Mouse (Mus musculus) G1E (cell line): ENCODE results near the gene Akt2.

Experiments used
- CTCF ChIP-seq: IDR thresholded peaks from 2 replicates; pipeline ENCODE4 v1.5.1; 2012; ENCODE audit warnings: low read depth, low read length, inconsistent platforms, mixed read lengths
- POLR2AphosphoS5 ChIP-seq: IDR thresholded peaks from 2 replicates; pipeline ENCODE4 v1.6.1; 2012; ENCODE audit warnings: low read depth, low read length, inconsistent platforms; ENCODE audit not compliant: insufficient replicate concordance

- no peak for TF ChIP-seq CTCF
- no peak for TF ChIP-seq POLR2AphosphoS5
Measured at GRCm38 (mm10) chr7:27560291-27560887, 31.0 kb upstream of the Akt2 start.
